Mouse (Mus musculus): ENCODE measurements around the gene Lman2l. TPM values are rescaled to one million over a fixed set of nuclear protein-coding genes. Genes with fewer than 3 reads are reported as not detected.

Lman2l gene
- polyA plus RNA-seq, 1 experiment from 2014 or later = 57.7 TPM

DNA sequence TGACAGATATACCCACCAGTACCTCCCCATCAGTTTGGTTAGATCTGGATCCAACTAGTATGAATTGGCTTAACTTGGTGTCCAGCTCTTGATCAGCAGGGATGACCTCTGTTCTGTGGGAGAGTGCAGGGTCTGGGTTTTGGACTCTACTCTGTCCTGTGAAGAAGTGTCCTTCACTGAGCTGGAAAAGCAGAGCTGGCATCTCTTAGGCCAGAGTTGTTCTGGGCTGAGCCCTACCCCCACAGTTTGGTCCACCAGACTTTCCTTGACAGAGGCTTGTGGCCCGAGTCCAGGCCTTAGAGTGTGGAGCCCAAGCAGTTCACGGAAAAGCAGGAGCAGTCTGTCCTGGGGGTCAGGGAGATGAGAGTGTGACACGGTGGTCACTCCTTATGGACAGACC, 29.6 kb upstream of the Lman2l start:
- Histone ChIP-seq H3K27ac (no peak overlapping the region), H3K4me2 (peak overlapping the region; percentile 77), H3K36me3 (no peaks in the 10 kb centered on the region), H3K4me1 (peaks cover 80% of the 10 kb centered on the region), H3K9ac (0 out of 2 replicates have a peak overlapping the region, but pooled peaks have one; percentile 23), H3K9me3 (replicated peaks) (no peaks in the 10 kb centered on the region), H3K4me3 (replicated peaks) (0 out of 2 replicates have a peak overlapping the region, but pooled peaks have one; percentile 4), H3K27me3 (no peaks in the 10 kb centered on the region)
- WGBS = 42% methylated on average over 3 of the region's 3 CpGs
- no peak for ATAC-seq (replicated peaks; ENCODE audit: low FRiP score)

DNA sequence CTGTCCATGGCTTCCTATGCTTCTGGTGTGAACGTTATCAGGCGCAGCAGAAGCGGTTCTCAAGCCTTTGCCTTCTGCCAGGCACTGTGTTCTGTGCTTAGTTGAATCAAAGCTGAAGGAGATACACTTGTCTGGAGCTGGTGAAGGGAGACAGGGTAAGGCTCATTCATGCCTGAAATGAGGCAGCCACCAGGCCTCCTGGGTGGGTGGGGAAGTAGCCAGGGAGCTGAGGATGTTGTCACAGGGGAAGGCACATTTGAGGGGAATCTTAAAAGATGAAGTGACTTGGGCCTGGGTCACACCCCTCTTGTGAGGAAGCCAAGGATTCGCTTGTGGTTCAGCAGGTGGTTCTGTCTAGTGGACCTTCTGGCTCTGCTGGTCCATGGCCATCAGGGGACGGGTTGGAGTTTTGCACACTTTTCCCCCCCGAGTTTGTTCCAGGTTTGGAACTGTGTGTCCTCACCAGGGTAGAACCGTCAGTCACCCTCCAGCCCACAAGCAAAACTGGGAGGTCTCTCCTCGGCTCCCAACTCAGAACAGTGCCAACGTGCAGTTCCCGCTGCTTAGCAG, 28.2 kb upstream of the Lman2l start:
- H3K9ac ChIP-seq = no peak overlapping the region
- H3K36me3 ChIP-seq = no peaks in the 10 kb centered on the region
- no peaks in the 10 kb centered on the region for H3K27me3 ChIP-seq
- H3K27ac ChIP-seq = no peak overlapping the region
- peak overlapping the region; percentile 70 for H3K4me3 ChIP-seq (replicated peaks)
- peaks cover 66% of the 10 kb centered on the region for H3K4me1 ChIP-seq
- ATAC-seq (replicated peaks; ENCODE audit: low FRiP score) = no peak
- H3K4me2 ChIP-seq = peak overlapping the region; percentile 77
- H3K9me3 ChIP-seq (replicated peaks) = no peaks in the 10 kb centered on the region
- WGBS = 70% methylated on average over 10 of the region's 10 CpGs

DNA sequence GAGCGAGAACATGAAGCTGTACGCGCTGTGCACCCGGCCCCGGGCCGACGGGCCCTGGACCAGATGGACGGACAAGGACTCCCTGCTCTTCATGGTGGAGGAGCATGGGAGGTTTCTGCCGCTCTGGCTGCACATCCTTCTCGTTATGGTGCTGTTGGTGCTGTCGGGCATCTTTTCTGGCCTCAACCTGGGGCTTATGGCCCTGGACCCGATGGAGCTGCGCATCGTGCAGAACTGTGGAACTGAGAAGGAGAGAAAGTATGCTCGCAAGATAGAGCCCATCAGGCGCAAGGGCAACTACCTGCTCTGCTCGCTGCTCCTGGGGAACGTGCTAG, 27.0 kb upstream of the Lman2l start:
- Histone ChIP-seq H3K4me2 (peak overlapping the region; percentile 77), H3K27ac (peak overlapping the region; percentile 5; the same call in 1 of the 2 replicates), H3K9me3 (replicated peaks) (no peaks in the 10 kb centered on the region), H3K4me3 (replicated peaks) (peak overlapping the region; percentile 70), H3K9ac (peak overlapping the region; percentile 59), H3K36me3 (no peaks in the 10 kb centered on the region), H3K4me1 (peaks cover 58% of the 10 kb centered on the region), H3K27me3 (no peaks in the 10 kb centered on the region)
- ATAC-seq (replicated peaks; ENCODE audit: low FRiP score) = no peak
- WGBS = 13% methylated on average over 18 of the region's 18 CpGs

DNA sequence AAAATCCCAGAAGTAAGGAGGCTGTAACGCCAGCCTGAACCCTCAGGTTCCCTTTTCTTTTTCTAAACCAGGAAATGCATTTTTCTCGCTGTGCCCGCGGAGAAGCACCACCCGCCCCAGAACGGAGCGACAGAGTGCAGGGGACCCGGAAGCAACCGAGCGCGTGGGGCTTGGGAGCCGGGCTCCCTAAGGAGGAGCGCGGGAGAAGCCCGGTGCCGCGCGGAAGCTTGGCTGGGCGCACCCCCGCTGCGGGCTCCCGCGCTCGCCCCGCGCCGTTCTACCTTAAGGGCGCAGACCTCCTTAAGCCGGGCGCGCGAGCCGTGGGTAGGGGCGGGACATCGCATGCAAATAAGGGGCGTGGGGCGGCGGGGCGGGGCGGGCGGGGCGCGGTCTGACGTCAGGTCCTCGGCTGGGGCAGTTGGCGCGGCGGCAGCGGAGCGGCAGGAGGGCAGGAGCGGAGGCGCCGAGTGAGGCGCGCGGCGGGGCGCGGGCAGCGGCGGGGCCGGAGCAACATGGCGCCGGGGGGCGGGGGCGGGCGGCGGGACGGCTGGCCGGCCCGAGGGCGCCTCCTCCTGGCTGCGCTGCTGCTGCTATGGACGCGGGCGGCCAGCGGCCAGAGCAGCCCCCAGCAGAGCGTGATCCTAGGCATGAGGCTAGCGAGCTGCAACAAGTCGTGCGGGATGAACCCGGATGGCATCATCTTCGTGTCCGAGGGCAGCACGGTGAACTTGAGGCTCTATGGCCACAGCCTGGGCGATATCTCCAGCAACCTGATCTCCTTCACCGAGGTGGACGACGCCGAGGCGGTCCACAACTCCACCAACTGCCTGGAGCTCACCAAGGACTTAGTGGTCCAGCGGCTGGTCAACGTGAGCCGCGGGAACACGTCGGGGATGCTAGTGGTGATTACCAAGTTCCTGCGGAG, 26.4 kb upstream of the Lman2l start, which contains the start of gene Cnnm4:
TSS of gene Cnnm4 (plus strand) at position 440 of the 925 bp plus-strand sequence.
- Histone ChIP-seq H3K9me3 (replicated peaks) (no peaks in the 10 kb centered on the region), H3K4me2 (peak within 1 kb of the TSS; percentile 77), H3K4me1 (peaks cover 54% of the 10 kb centered on the region), H3K4me3 (replicated peaks) (peak within 1 kb of the TSS; percentile 70), H3K27ac (peak within 1 kb of the TSS; percentile 66), H3K27me3 (no peaks in the 10 kb centered on the region), H3K9ac (peak within 1 kb of the TSS; percentile 59), H3K36me3 (no peaks in the 10 kb centered on the region)
- under 1% methylated on average over 72 of the region's 98 CpGs for WGBS
- peak; percentile 91 for ATAC-seq (replicated peaks; ENCODE audit: low FRiP score)

DNA sequence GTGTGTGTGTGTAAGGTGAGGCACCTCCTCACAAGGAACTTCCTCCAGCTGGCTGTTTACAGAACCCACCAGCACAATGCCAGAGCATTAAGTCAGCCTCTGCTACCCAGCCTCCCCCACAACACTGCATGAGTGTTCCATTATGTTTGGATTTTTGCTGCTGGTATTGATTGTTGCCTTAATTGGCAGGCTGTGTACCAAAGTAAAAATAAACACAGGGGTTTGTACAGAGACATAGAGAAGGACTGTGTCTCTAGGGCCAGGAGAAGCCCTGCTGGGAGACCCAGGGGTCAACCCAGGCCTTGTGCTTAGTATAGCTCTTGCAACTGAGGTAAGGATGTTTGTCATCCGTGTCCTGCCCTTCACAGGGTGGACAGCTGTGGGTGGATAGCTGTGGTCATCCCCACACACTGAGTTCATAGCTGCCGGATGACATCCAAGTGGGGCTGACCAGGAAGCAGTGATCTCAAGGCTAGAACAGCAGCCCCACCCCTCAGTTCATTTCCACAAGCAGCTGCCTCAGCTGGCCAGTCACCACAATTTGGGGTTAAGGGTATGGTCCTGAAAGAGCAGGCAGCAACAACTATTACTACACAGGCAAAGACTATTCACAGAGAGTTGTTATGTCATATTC, 24.9 kb upstream of the Lman2l start:
- H3K36me3 ChIP-seq = no peaks in the 10 kb centered on the region
- no peaks in the 10 kb centered on the region for H3K9me3 ChIP-seq (replicated peaks)
- no peak overlapping the region for H3K4me3 ChIP-seq (replicated peaks)
- H3K9ac ChIP-seq = no peak overlapping the region
- no peak overlapping the region for H3K4me2 ChIP-seq
- peaks cover 38% of the 10 kb centered on the region for H3K4me1 ChIP-seq
- 56% methylated on average over 2 of the region's 2 CpGs for WGBS
- no peak for ATAC-seq (replicated peaks; ENCODE audit: low FRiP score)
- no peak overlapping the region for H3K27ac ChIP-seq
- H3K27me3 ChIP-seq = no peaks in the 10 kb centered on the region

DNA sequence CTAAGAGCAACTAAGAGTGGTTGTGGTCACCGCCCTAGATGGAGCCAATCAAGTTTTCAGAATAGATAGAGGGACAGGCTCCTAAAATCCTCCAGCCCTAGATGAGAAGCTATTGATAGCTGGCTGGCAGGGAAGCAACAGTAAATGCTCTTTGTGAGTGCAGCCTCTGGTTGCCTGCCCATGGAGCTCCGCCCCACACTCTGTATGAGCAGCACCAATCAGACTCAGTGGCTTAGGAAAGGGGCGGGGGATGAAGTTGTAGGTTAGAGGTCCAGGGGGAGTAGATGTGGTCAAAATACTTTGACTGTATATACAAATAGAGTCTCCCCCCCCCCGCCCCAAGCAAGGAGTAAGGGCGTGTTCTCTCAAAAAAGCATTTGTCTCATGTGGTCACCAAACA, 22.4 kb upstream of the Lman2l start:
- WGBS = 53% methylated on average over 5 of the region's 5 CpGs

DNA sequence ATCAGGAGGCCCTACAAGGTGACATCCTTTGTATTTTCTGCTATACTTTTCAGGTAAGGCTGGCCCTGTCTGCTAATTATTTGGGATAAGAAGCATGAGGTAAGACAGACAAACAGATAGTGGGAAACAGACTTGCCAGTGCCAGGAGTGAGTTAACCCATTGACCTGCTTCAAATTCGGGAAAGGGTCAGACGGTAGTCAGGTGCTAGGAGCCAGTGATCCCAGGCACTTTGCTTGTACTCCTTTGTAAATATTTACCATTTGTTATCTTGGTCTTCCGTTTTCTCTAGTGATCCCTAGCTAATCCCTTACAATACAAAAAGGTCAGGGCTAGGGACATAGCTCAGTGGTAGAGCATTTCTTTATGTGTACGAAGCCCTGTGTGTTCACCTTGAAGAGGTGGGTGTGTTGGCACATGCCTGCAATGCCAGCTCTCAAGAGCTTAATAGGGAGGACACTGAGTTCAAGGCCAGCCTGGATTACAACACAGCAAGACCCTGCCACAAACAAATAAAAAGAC, 20.6 kb upstream of the Lman2l start:
- H3K4me3 ChIP-seq (replicated peaks) = no peak overlapping the region
- H3K27ac ChIP-seq = no peak overlapping the region
- no peak overlapping the region for H3K9ac ChIP-seq
- no peak for ATAC-seq (replicated peaks; ENCODE audit: low FRiP score)
- H3K36me3 ChIP-seq = no peaks in the 10 kb centered on the region
- H3K9me3 ChIP-seq (replicated peaks) = no peaks in the 10 kb centered on the region
- no peaks in the 10 kb centered on the region for H3K27me3 ChIP-seq
- H3K4me2 ChIP-seq = no peak overlapping the region
- WGBS = 75% methylated on average over 4 of the region's 4 CpGs
- peaks cover 2% of the 10 kb centered on the region; the same call in 1 of the 2 replicates for H3K4me1 ChIP-seq

More for the DNA sequence above, 22.4 kb upstream of the Lman2l start:
- Histone ChIP-seq H3K27ac (no peak overlapping the region), H3K27me3 (no peaks in the 10 kb centered on the region), H3K4me1 (peaks cover 14% of the 10 kb centered on the region), H3K4me2 (no peak overlapping the region), H3K9ac (no peak overlapping the region), H3K36me3 (no peaks in the 10 kb centered on the region), H3K4me3 (replicated peaks) (no peak overlapping the region), H3K9me3 (replicated peaks) (no peaks in the 10 kb centered on the region)
- ATAC-seq (replicated peaks; ENCODE audit: low FRiP score) = no peak

DNA sequence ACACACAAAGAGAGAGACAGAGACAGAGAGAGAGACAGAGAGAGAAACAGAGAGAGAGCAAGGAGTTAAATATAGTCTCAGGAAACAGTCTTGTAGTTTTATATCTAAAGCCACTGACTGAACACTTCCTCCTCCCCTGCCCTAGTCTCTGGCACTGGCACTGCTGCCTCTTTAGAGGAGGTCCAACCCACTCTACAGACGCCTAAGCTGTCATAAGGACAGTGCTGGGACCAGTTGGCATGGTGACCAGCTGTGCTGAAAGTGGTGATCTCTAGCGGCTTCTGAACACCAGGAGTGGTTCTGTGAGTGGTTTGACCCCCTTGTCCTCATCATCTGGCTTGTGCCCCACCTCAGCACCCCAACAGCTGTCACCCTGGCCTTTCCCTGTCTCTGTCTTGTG, 16.8 kb upstream of the Lman2l start:
- H3K36me3 ChIP-seq = no peaks in the 10 kb centered on the region
- H3K4me1 ChIP-seq = no peaks in the 10 kb centered on the region
- no peak for ATAC-seq (replicated peaks; ENCODE audit: low FRiP score)
- H3K4me3 ChIP-seq (replicated peaks) = no peak overlapping the region
- H3K27ac ChIP-seq = no peak overlapping the region
- H3K9me3 ChIP-seq (replicated peaks) = no peaks in the 10 kb centered on the region
- 39% methylated on average over 2 of the region's 2 CpGs for WGBS
- no peak overlapping the region for H3K4me2 ChIP-seq
- H3K9ac ChIP-seq = no peak overlapping the region
- H3K27me3 ChIP-seq = no peaks in the 10 kb centered on the region

DNA sequence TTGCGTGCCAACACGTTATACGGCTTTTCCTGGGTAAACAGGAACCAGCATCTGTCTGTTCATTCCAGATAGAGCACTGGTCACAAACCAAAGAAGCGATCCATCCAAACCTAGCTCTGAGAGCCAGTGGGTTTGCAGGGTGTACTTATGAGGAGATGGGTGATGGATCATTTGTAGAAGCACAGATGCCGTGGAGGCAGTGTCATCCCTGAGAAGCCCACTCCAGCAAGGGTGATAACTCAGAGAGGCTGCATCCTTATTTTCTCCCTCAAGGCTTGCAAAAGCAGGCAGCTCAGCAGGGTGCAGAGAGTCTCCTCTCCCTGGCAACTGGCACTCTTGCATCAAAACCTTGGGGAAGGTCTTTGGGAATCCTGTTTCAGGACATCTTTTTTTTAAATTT, 13.1 kb upstream of the Lman2l start:
- H3K27me3 ChIP-seq = no peaks in the 10 kb centered on the region
- H3K36me3 ChIP-seq = no peaks in the 10 kb centered on the region
- H3K9me3 ChIP-seq (replicated peaks) = no peaks in the 10 kb centered on the region
- H3K27ac ChIP-seq = no peak overlapping the region
- ATAC-seq (replicated peaks; ENCODE audit: low FRiP score) = no peak
- H3K4me2 ChIP-seq = no peak overlapping the region
- H3K4me3 ChIP-seq (replicated peaks) = no peak overlapping the region
- WGBS = 76% methylated on average over 5 of the region's 5 CpGs
- no peak overlapping the region for H3K9ac ChIP-seq
- no peaks in the 10 kb centered on the region for H3K4me1 ChIP-seq

DNA sequence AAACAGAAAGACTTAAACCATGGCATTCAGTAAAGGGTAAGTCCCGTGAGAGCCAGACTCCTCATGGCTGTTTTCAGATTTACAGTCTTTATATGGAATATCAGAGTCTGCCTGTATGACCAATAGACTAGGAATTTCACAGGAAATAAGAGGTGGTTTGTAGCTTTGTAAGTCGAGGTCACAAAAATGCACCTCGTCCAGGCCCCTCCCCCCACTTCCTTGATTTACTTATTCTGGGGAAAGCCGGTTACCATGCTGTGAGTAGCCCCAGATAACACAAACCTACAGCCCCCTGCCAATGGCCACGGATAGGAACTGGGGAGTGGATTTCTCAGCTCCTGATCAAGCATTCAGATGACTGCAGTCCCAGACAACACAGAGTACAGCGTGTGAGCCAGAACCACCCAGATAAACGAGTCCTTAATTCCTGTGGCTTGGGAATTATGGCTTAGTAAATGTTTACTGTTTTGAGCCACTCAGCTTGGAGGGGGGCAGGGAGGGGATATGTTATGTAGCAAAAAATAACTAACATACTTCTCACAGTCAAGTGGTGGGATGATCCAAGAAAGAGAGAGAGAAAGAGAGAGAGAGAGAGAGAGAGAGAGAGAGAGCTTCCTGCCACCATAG, 12.4 kb upstream of the Lman2l start:
- 32% methylated on average over 7 of the region's 7 CpGs for WGBS
- H3K27me3 ChIP-seq = no peaks in the 10 kb centered on the region
- no peaks in the 10 kb centered on the region for H3K9me3 ChIP-seq (replicated peaks)
- ATAC-seq (replicated peaks; ENCODE audit: low FRiP score) = no peak
- no peak overlapping the region for H3K9ac ChIP-seq
- H3K4me1 ChIP-seq = no peaks in the 10 kb centered on the region
- H3K27ac ChIP-seq = no peak overlapping the region; the same call in 1 of the 2 replicates
- no peak overlapping the region for H3K4me2 ChIP-seq
- H3K36me3 ChIP-seq = no peaks in the 10 kb centered on the region
- H3K4me3 ChIP-seq (replicated peaks) = no peak overlapping the region

DNA sequence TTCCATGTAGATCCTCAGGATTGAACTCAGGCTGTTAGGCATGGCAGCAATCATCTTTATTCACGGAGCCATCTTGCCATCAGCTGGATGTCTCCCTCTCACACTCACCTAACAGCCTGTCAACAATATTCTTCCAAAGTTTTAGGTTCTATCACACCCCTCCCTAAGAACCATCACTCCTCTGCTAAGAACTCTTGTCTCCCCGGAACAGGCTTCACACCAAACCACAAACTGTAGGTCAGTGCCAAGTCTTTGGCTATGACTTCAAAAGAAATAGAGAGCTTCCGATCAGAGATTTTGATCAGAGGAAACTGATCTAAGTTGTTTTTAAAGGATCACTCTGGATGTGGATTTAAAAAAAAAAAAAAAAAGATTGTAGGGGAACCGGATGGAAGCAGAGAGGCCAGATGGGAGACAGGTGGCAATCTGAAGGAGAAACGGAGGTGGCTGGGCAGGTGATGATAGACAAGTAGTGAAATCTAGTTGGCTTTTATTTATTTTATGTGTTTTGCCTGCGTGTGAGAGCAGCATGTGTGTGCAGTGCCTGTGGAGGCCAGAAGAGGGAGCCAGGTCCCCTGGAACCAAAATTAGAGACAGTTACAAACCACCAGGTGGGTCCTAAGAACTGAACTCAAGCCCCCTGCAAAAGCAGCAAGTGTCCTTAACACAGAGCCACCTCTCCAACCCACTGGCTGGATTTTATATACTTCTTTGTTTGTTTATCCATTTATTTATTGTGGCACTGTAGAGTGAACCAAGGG, 9.2 kb upstream of the Lman2l start:
- no peak overlapping the region for H3K9ac ChIP-seq
- H3K27ac ChIP-seq = no peak overlapping the region
- H3K4me3 ChIP-seq (replicated peaks) = no peak overlapping the region
- no peak for ATAC-seq (replicated peaks; ENCODE audit: low FRiP score)
- no peaks in the 10 kb centered on the region for H3K36me3 ChIP-seq
- H3K4me2 ChIP-seq = no peak overlapping the region
- 91% methylated on average over 6 of the region's 6 CpGs for WGBS
- H3K9me3 ChIP-seq (replicated peaks) = no peaks in the 10 kb centered on the region
- no peaks in the 10 kb centered on the region for H3K27me3 ChIP-seq
- no peaks in the 10 kb centered on the region for H3K4me1 ChIP-seq

All from kidney, embryonic 15.5 days (tissue).